Mouse (Mus musculus): ENCODE measurements at regions not wholly inside any gene's neighbourhood (a gene's known extent, or its start where the extent isn't known, plus 50 kb on each side); places are given as distances from the start of the nearest gene placed in this dataset.

- DNase-seq, result no peak
Observed at GRCm38 (mm10) chr10:6053207-6053606, 131.0 kb upstream of the Rgs17 start.

DNA sequence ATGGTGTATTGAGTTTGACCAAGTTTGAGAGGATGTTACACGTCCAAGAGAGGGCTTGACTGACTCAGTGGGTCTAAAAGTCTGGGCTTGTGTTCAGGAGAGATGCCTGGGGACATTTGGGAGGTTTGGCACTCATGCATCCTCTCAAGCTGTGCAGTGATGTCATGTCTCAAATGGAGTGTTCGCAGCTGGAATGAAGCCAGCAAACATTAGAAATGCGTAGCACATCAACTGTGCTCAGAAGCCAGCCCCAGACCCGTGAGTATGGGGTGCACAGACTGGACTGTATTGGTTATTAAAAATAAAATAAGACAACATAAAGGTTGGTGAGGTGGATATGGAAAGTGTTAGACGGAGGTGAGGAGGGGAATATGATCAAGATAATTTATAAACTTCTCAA lies 121.2 kb upstream of the Rgs17 start:
- no peak for DNase-seq

- no peak for DNase-seq
Observed at GRCm38 (mm10) chr10:6039771-6040170, 117.6 kb upstream of the Rgs17 start.

DNA sequence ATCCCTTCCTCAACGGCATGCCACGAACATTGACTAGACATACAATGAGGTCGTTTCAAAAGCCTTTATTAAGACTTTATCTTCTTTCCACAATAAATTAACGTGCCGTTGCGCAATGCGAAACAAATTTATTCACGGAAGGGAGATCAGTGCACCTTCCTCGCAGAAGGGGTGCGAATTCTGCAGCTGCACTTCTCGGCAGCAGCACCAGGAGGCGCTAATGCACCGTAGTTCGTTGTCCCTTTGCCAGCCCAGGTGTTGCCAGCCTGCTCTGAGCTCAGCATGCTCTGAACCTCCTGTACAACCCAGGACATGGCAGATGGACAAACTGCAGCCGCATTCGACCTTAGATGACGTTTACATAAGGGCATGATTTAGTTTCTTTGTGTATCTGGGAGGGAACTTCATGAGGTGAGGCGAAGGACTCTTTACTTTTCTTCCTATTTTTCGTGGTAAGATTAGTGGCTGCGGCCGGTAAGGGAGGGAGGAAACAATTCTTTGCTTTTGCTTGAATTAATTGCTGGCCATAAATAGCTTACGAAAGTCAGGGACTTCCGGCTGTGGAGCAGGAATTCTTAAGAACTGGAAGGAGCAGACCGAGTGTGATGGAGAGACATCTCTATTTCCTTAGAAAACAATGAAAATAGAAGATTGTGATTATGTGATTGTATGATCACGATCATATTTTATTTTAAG lies 113.7 kb upstream of the Rgs17 start:
- DNase-seq, result peak in 1 of 2 experiments; percentile 21

DNA sequence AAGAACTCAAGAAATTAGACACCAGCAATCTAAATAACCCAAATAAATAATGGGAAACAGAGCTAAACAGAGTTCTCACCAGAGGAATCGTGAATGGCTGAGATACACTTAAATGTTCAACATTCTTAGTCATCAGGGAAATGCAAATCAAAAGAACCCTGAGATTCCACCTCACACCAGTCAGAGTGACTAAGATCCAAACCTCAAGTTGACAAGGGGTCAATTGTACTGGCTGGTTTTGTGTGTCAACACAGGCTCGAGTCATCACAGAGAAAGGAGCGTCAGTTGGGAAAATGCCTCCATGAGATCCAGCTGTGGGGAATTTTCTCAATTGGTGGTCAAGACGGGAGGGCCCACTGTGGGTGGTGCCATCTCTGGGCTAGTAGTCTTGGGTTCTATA lies 110.3 kb upstream of the Rgs17 start:
- no peak for DNase-seq

GRCm38 (mm10) chr10:6027551-6027950 lies 105.4 kb upstream of the Rgs17 start:
- DNase-seq, result no peak

GRCm38 (mm10) chr10:6026317-6026716 lies 104.1 kb upstream of the Rgs17 start:
- DNase-seq, result no peak

- no peak for DNase-seq
Observed at GRCm38 (mm10) chr10:6022609-6023283, 100.5 kb upstream of the Rgs17 start.

GRCm38 (mm10) chr10:6020944-6021684 lies 98.9 kb upstream of the Rgs17 start:
- no peak for DNase-seq

- DNase-seq, result no peak
Observed at GRCm38 (mm10) chr10:6013743-6014142, 91.5 kb upstream of the Rgs17 start.

- DNase-seq, result no peak
Observed at GRCm38 (mm10) chr10:6011541-6011940, 89.3 kb upstream of the Rgs17 start.

- DNase-seq, result no peak
Observed at GRCm38 (mm10) chr10:6011029-6011428, 88.8 kb upstream of the Rgs17 start.

- no peak for DNase-seq
Observed at GRCm38 (mm10) chr10:6007238-6007972, 85.2 kb upstream of the Rgs17 start.

DNA sequence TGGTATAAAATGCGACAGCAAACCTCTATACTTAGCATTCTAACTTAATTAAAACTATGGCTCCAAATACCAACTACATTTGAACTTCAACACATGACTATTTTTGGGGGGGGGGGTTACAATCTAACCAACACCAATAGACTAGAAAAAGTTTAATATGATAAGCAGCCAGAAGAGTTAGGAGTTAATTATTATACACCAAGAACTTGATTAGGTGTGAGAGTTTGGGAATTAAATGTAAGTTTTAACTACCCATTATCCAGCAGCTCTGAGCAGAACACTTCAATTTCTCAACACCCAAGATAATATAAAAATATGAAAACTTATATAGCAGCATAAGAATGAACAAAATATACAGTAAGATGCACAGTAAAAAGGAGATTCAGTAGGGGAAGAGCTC lies 59.2 kb upstream of the Rgs17 start:
- DNase-seq, result no peak

DNA sequence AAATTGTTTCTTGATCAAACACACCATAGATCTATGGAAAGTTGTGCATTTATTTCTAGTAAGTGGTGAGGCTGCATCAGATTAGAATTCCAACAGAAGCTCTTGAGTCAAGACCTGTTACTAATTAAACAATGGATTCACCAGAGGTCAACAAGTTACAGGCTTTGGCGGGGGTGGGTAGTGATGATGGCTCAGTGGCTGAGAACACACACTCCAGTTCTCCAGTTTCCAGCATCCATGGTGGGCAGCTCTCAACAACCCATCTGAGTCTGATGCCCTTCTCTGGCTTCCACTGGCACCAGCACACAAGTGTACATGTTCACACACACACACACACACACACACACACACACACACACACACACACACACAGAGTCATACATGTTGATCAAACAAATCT lies 56.3 kb upstream of the Rgs17 start:
- DNase-seq, result no peak

Data from spleen, adult 18-20 months (tissue).